Mouse (Mus musculus): ENCODE measurements at regions not wholly inside any gene's neighbourhood (a gene's known extent, or its start where the extent isn't known, plus 50 kb on each side); places are given as distances from the start of the nearest gene placed in this dataset.

DNA sequence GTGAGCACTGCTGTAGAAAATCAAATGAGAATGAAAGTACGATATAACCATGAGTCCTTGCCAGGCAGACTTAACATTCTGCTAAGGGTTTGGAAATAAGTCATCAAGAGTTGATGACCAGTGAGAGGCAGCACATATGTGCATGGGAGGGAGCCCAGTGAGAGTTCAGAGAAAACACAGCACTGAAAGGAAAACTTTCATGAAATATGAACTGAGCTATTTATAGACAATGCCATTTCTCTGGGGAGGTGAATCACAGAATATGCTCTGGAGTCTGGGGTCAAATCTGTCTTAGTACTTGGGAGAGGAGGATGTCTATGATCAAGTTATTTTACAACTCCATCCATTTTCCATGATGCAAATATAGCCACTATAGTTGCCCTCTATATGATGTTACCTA lies 579.4 kb upstream of the Isx start:
- no peak overlapping the region for H3K27ac ChIP-seq
- H3K9me3 ChIP-seq (ENCODE audit: low read length) = no peaks in the 10 kb centered on the region
- no peaks in the 10 kb centered on the region for H3K36me3 ChIP-seq (ENCODE audit: insufficient read depth, low read length)
- no peak overlapping the region for H3K9ac ChIP-seq (replicated peaks; ENCODE audit: low read length)
- no peak overlapping the region for H3K4me2 ChIP-seq (ENCODE audit: low read depth, low read length)
- TF ChIP-seq CTCF (IDR thresholded peaks at IDR 0.05; ENCODE audit: low read depth) = no peak
- ATAC-seq = no peak
- DNase-seq (ENCODE audit: low spot score) = no peak
- no peak overlapping the region for H3K4me3 ChIP-seq (ENCODE audit: low read length)
- 81% methylated on average over 1 of the region's 1 CpGs for WGBS
- no peaks in the 10 kb centered on the region for H3K4me1 ChIP-seq (ENCODE audit: insufficient read depth, low read length)
- no peaks in the 10 kb centered on the region for H3K27me3 ChIP-seq (ENCODE audit: insufficient read depth, low read length)

DNA sequence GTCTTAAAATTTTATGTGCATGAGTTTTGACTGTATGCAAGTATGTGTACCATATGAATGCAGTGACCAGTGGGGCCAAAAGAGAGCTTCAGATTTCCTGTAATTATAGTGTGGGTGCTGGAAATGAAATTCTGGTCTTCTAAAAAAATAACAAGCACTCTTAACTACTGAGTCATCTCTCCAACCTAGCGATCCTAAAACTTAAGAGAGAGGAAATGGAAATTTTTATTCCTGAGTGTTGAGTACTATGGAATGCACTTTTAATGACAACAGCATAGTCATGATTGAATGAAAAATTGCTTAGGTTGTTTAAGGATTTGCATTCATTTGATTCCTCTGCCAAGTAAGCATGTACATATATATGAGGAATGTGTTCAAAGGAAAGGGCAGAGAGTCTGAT lies 575.3 kb upstream of the Isx start:
- 90% methylated on average over 1 of the region's 1 CpGs for whole genome bisulfite sequencing
- no peak overlapping the region for H3K4me3 ChIP-seq (ENCODE audit: low read length)

DNA sequence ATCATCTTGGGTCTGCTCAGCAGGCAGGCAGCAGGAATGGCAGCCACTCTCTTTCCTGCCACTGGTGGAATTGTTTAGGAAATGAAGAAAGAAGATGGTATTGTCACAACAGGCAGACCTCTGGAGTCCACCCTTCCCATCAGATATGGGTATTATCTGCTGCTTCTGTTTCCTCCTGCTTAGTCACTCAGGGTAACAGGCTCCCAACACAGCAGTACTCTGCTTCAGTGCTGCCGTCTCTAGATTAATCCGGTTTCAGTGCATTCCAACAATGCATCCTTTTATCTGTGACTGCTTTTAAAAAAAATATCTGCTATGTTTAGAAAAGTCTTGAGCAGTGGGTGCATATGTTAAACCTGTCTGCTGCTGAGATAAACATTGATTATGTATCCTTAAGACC lies 563.2 kb upstream of the Isx start:
- Histone ChIP-seq H3K27me3 (ENCODE audit: insufficient read depth, low read length) (no peaks in the 10 kb centered on the region), H3K4me2 (ENCODE audit: low read depth, low read length) (no peak overlapping the region), H3K9ac (replicated peaks; ENCODE audit: low read length) (no peak overlapping the region), H3K27ac (no peak overlapping the region), H3K36me3 (ENCODE audit: insufficient read depth, low read length) (no peaks in the 10 kb centered on the region), H3K9me3 (ENCODE audit: low read length) (no peaks in the 10 kb centered on the region), H3K4me3 (ENCODE audit: low read length) (no peak overlapping the region), H3K4me1 (ENCODE audit: insufficient read depth, low read length) (no peaks in the 10 kb centered on the region)
- no peak for TF ChIP-seq CTCF (IDR thresholded peaks at IDR 0.05; ENCODE audit: low read depth)
- ATAC-seq = no peak
- 40% methylated on average over 2 of the region's 2 CpGs for whole genome bisulfite sequencing
- DNase-seq (ENCODE audit: low spot score) = no peak

More for the DNA sequence above, 575.3 kb upstream of the Isx start:
- Histone ChIP-seq H3K27ac (no peak overlapping the region), H3K27me3 (ENCODE audit: insufficient read depth, low read length) (no peaks in the 10 kb centered on the region), H3K9ac (replicated peaks; ENCODE audit: low read length) (no peak overlapping the region), H3K9me3 (ENCODE audit: low read length) (no peaks in the 10 kb centered on the region), H3K4me2 (ENCODE audit: low read depth, low read length) (no peak overlapping the region), H3K4me1 (ENCODE audit: insufficient read depth, low read length) (no peaks in the 10 kb centered on the region), H3K36me3 (ENCODE audit: insufficient read depth, low read length) (no peaks in the 10 kb centered on the region)
- DNase-seq (ENCODE audit: low spot score) (no peak), ATAC-seq (no peak)
- no peak for TF ChIP-seq CTCF (IDR thresholded peaks at IDR 0.05; ENCODE audit: low read depth)

DNA sequence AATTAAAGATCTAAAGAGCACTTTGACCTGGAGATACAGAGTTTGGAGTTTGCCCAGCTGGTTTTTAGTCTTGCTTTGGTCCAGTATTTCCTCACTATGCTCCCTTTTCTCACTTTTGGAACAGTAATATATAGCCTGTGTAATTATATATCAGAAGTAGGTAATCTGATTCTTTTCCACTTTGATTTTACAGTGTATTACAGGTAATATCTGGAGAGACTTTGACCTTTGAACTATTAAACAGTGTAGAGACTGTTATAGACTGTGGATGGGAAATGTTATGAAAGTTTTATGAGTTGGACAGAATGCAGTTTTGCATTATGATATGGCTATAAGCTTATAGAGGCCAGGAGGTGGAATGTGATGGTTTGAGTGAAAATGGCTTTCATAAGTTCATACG lies 557.6 kb upstream of the Isx start:
- H3K27me3 ChIP-seq (ENCODE audit: insufficient read depth, low read length) = no peaks in the 10 kb centered on the region
- DNase-seq (ENCODE audit: low spot score) (no peak), ATAC-seq (no peak)
- no peaks in the 10 kb centered on the region for H3K9me3 ChIP-seq (ENCODE audit: low read length)
- no peak overlapping the region for H3K9ac ChIP-seq (replicated peaks; ENCODE audit: low read length)
- no peak overlapping the region for H3K27ac ChIP-seq
- no peak overlapping the region for H3K4me2 ChIP-seq (ENCODE audit: low read depth, low read length)
- H3K4me3 ChIP-seq (ENCODE audit: low read length) = no peak overlapping the region
- no peaks in the 10 kb centered on the region for H3K36me3 ChIP-seq (ENCODE audit: insufficient read depth, low read length)
- no peak for TF ChIP-seq CTCF (IDR thresholded peaks at IDR 0.05; ENCODE audit: low read depth)
- no peaks in the 10 kb centered on the region for H3K4me1 ChIP-seq (ENCODE audit: insufficient read depth, low read length)
- 96% methylated on average over 1 of the region's 1 CpGs for WGBS

DNA sequence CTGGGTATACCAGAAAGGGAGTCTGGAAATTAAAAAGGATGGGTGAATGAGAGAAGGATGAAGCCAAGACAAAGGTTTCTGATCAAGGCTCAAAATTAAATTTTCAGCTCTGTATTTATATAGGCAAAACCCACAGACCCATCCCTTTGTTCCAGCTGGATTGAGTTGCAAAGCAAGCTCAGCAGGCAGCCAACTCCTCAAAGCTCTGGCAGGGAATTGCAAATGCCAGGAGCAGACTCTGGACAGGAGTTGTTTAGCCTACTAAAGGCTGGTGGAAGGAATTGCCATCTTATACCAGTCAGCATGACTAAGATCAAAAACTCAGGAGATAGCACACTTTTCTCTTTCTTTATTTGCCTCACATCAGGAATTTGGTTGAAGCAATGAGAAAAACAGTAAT lies 545.5 kb upstream of the Isx start:
- no peak for TF ChIP-seq CTCF (IDR thresholded peaks at IDR 0.05; ENCODE audit: low read depth)
- no peak overlapping the region for H3K27ac ChIP-seq
- H3K27me3 ChIP-seq (ENCODE audit: insufficient read depth, low read length) = no peaks in the 10 kb centered on the region
- no peak overlapping the region for H3K4me3 ChIP-seq (ENCODE audit: low read length)
- DNase-seq (ENCODE audit: low spot score) (peak; percentile 14), ATAC-seq (no peak)
- no peaks in the 10 kb centered on the region for H3K4me1 ChIP-seq (ENCODE audit: insufficient read depth, low read length)
- no peaks in the 10 kb centered on the region for H3K36me3 ChIP-seq (ENCODE audit: insufficient read depth, low read length)
- H3K4me2 ChIP-seq (ENCODE audit: low read depth, low read length) = no peak overlapping the region
- no peak overlapping the region for H3K9ac ChIP-seq (replicated peaks; ENCODE audit: low read length)
- no peaks in the 10 kb centered on the region for H3K9me3 ChIP-seq (ENCODE audit: low read length)

DNA sequence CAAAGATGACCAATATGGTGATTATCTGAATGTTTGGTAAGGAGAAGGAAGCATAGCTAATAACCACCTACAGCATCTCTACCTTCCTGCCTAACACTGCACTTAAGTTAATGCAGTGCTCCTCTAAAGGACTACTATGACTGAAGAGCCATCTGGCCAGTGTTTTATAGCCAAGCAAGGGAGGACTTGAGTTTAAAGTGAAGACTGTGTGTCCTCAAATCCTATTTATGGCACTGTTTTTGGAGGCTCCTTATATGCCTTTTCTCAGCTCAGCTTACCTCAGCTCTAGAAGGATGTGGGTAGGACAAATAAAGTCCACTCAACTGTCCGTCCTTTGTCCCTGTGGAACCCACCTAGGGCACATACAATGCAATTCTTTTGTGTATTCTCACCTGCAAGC lies 529.0 kb upstream of the Isx start:
- no peak for DNase-seq (ENCODE audit: low spot score)
- no peaks in the 10 kb centered on the region for H3K9me3 ChIP-seq (ENCODE audit: low read length)
- H3K36me3 ChIP-seq (ENCODE audit: insufficient read depth, low read length) = no peaks in the 10 kb centered on the region
- no peaks in the 10 kb centered on the region for H3K4me1 ChIP-seq (ENCODE audit: insufficient read depth, low read length)
- no peak overlapping the region for H3K4me2 ChIP-seq (ENCODE audit: low read depth, low read length)
- 86% methylated on average over 1 of the region's 1 CpGs for WGBS
- H3K9ac ChIP-seq (replicated peaks; ENCODE audit: low read length) = no peak overlapping the region
- H3K27me3 ChIP-seq (ENCODE audit: insufficient read depth, low read length) = no peaks in the 10 kb centered on the region
- no peak for ATAC-seq
- H3K27ac ChIP-seq = no peak overlapping the region
- no peak overlapping the region for H3K4me3 ChIP-seq (ENCODE audit: low read length)
- no peak for TF ChIP-seq CTCF (IDR thresholded peaks at IDR 0.05; ENCODE audit: low read depth)
